Mouse (Mus musculus) forebrain, embryonic 10.5 days (tissue): Measurements from ENCODE around the gene Scamp1. TPM values are rescaled to one million over a fixed set of nuclear protein-coding genes. Genes with fewer than 3 reads are reported as not detected.
"Not testable (repeated sequence)": the region's sequence is repeated elsewhere in the genome, so short reads cannot be mapped to it uniquely, and the experiment has no call there.

Experiments
- DNase-seq: peaks from one replicate; pipeline ENCODE4 v3.0.0-alpha.2; 2017; ENCODE audit warnings: low spot score; ENCODE audit errors: extremely low spot score
- H3K27ac ChIP-seq: fragments of 300-500 bp; sonication (generic); 2 replicates; pipeline ENCODE4 v1.5.1; 2016; ENCODE audit warnings: mild to moderate bottlenecking
- H3K27me3 ChIP-seq: fragments of 300-500 bp; sonication (generic); 2 replicates; pipeline ENCODE4 v1.6.1; 2016; ENCODE audit warnings: mild to moderate bottlenecking; ENCODE audit not compliant: poor library complexity, severe bottlenecking
- H3K36me3 ChIP-seq: fragments of 300-500 bp; sonication (generic); replicated peaks from 2 replicates; pipeline ENCODE4 v1.6.1; 2016; ENCODE audit warnings: mild to moderate bottlenecking, moderate library complexity
- H3K4me1 ChIP-seq: fragments of 300-500 bp; sonication (generic); 2 replicates; pipeline ENCODE4 v1.6.1; 2016
- H3K4me3 ChIP-seq: fragments of 300-500 bp; sonication (generic); 2 replicates; pipeline ENCODE4 v1.5.1; 2016; ENCODE audit warnings: mild to moderate bottlenecking, moderate library complexity
- H3K9me3 ChIP-seq: fragments of 300-500 bp; sonication (generic); 2 replicates; pipeline ENCODE4 v1.6.1; 2016; ENCODE audit warnings: mild to moderate bottlenecking, moderate library complexity
- WGBS: fragments of 180-500 bp; shearing (Covaris S2); methylation state at CpG from one replicate; pipeline ENCODE4 v1.1.7; 2016; 5-methylcytosine and 5-hydroxymethylcytosine counted together
- polyA plus RNA-seq: library from polyadenylated mRNA; unstranded; fragments of >200 nt; fragmentation: Nextera tagmentation; extraction: Ambion mirVana; gene quantifications from 2 replicates; pipeline ENCODE4 v1.2.1, GENCODE M21; 2016

Scamp1 gene
- 27.1 and 27.3 TPM in 2 replicates for polyA plus RNA-seq

GRCm38 (mm10) chr13:94285281-94285871, at the start of gene Scamp1:
Gene Scamp1, minus strand, starts transcription at chr13:94285857.
- WGBS, result under 1% methylated on average over 62 of the region's 62 CpGs
- Histone ChIP-seq H3K4me3 (peak within 1 kb of the TSS; percentile 91), H3K27me3 (peaks cover 9% of the 10 kb centered on the region), H3K4me1 (peaks cover 25% of the 10 kb centered on the region), H3K9me3 (no peaks in the 10 kb centered on the region), H3K36me3 (no peaks in the 10 kb centered on the region), H3K27ac (peak within 1 kb of the TSS; percentile 90)
- peak; percentile 90 for DNase-seq

DNA sequence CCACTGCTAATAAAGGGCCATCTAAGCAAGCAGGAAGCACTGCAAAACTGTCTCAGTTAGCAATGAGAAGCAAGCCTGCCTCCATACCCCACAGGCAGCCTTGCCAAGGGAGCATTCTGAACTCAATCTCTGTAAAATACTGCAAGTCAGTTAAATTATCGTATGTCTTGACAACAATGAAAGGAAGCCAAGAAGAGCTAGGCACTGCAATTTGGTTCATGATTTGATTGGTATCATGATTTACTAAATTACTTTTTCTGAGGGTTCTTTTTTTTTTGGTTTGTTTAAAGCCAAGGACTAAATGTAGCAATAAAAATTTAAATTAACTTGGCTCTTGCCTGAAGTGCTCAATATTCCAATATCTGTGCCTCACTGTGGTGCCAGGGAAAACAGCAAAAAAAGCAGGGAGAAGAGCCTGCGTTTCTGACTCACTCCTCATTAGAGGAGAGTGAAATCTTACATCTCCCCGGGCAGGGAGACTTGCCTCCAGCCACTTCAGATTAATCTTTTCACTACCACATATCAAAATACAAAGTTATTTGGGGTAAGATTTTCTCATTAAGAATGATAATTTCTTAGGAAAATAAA, 44.8 kb upstream of the Scamp1 start:
- Histone ChIP-seq H3K4me3 (no peak overlapping the region), H3K27me3 (no peaks in the 10 kb centered on the region), H3K9me3 (no peaks in the 10 kb centered on the region), H3K4me1 (peaks cover 8% of the 10 kb centered on the region; the same call in 1 of the 2 replicates), H3K36me3 (no peaks in the 10 kb centered on the region), H3K27ac (no peak overlapping the region)
- no peak for DNase-seq
- WGBS, result 83% methylated on average over 3 of the region's 3 CpGs

GRCm38 (mm10) chr13:94329005-94329404, 43.3 kb upstream of the Scamp1 start:
- not testable (repeated sequence) for DNase-seq, H3K4me1 ChIP-seq
- 98% methylated on average over 6 of the region's 6 CpGs for WGBS

GRCm38 (mm10) chr13:94328063-94328462, 42.4 kb upstream of the Scamp1 start:
- H3K36me3 ChIP-seq, result no peaks in the 10 kb centered on the region
- H3K27me3 ChIP-seq, result no peaks in the 10 kb centered on the region
- H3K27ac ChIP-seq, result peak overlapping the region; percentile 13; the same call in 1 of the 2 replicates
- H3K4me3 ChIP-seq, result no peak overlapping the region
- peaks cover 8% of the 10 kb centered on the region; the same call in 1 of the 2 replicates for H3K4me1 ChIP-seq
- DNase-seq, result no peak
- WGBS, result 66% methylated on average over 3 of the region's 3 CpGs
- peaks cover 12% of the 10 kb centered on the region for H3K9me3 ChIP-seq

More at GRCm38 (mm10) chr13:94329005-94329404, 43.3 kb upstream of the Scamp1 start:
- not testable (repeated sequence) for H3K36me3 ChIP-seq, H3K27ac ChIP-seq, H3K4me3 ChIP-seq, H3K27me3 ChIP-seq, H3K9me3 ChIP-seq

GRCm38 (mm10) chr13:94322475-94322874, 36.8 kb upstream of the Scamp1 start:
- no peak overlapping the region for H3K4me3 ChIP-seq
- no peak for DNase-seq
- peaks cover 16% of the 10 kb centered on the region for H3K9me3 ChIP-seq
- H3K36me3 ChIP-seq, result no peaks in the 10 kb centered on the region
- peaks cover 18% of the 10 kb centered on the region for H3K4me1 ChIP-seq
- no peak overlapping the region for H3K27ac ChIP-seq
- 92% methylated on average over 4 of the region's 4 CpGs for WGBS
- H3K27me3 ChIP-seq, result peaks cover 3% of the 10 kb centered on the region; the same call in 1 of the 2 replicates

- H3K27ac ChIP-seq, result no peak overlapping the region
- H3K9me3 ChIP-seq, result peaks cover 16% of the 10 kb centered on the region
- 73% methylated on average over 1 of the region's 1 CpGs for WGBS
- peaks cover 30% of the 10 kb centered on the region for H3K4me1 ChIP-seq
- peaks cover 3% of the 10 kb centered on the region; the same call in 1 of the 2 replicates for H3K27me3 ChIP-seq
- no peaks in the 10 kb centered on the region for H3K36me3 ChIP-seq
- no peak overlapping the region for H3K4me3 ChIP-seq
- DNase-seq, result no peak
Measured at GRCm38 (mm10) chr13:94321094-94321792, 35.6 kb upstream of the Scamp1 start.

- H3K4me1 ChIP-seq, result peaks cover 32% of the 10 kb centered on the region
- WGBS, result 61% methylated on average over 10 of the region's 10 CpGs
Measured at GRCm38 (mm10) chr13:94316975-94317511, 31.4 kb upstream of the Scamp1 start.

DNA sequence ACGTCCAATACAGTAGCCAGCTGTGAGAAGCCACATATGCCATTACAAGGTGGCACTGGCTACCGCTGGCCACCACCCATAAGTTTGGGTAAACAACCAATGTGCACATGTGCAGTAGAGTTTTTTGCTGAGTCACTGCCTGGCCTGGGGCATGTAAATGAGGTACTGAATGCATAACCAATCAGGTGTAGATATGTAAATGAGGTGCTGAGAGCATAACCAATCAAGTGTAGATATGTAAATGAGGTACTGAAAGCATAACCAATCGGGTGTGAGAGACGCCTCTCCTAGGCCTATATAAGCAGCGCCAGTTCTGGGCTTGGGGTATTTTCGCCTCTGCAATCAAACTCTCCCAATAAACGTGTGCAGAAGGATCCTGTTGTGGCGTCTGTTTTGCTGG, 27.2 kb upstream of the Scamp1 start:
- 95% methylated on average over 8 of the region's 8 CpGs for WGBS

More at GRCm38 (mm10) chr13:94316975-94317511, 31.4 kb upstream of the Scamp1 start:
- DNase-seq, result no peak
- Histone ChIP-seq H3K4me3 (no peak overlapping the region), H3K27me3 (no peaks in the 10 kb centered on the region; the same call in 1 of the 2 replicates), H3K36me3 (no peaks in the 10 kb centered on the region), H3K27ac (no peak overlapping the region), H3K9me3 (peaks cover 7% of the 10 kb centered on the region; the same call in 1 of the 2 replicates)

DNA sequence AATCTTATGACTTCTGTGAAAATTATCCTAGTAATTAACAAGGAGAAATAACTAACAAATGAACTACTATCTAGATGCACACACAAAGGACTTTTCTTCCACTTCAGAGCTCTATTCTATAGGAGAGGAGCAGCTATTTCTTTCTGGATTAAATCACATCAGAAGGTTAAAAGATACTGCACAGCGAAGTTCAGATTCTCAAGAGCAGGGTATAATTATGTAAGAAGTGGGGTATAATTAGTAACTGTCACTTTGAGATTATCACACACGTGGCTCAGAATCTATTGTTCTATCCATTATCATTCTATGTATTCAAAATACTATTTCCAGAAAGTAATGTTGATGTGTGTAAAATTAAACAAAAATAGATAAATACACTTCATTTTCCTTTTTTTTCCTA, 22.6 kb upstream of the Scamp1 start:
- no peak overlapping the region for H3K27ac ChIP-seq
- H3K4me1 ChIP-seq, result peaks cover 13% of the 10 kb centered on the region
- no peak for DNase-seq
- no peaks in the 10 kb centered on the region for H3K36me3 ChIP-seq
- H3K9me3 ChIP-seq, result peaks cover 3% of the 10 kb centered on the region; the same call in 1 of the 2 replicates
- H3K27me3 ChIP-seq, result no peaks in the 10 kb centered on the region
- H3K4me3 ChIP-seq, result no peak overlapping the region
- 74% methylated on average over 2 of the region's 2 CpGs for WGBS

More for the DNA sequence above, 27.2 kb upstream of the Scamp1 start:
- H3K27me3 ChIP-seq, H3K27ac ChIP-seq, H3K4me3 ChIP-seq, H3K36me3 ChIP-seq, H3K9me3 ChIP-seq, DNase-seq: not testable (repeated sequence)
- H3K4me1 ChIP-seq, result peaks cover 18% of the 10 kb centered on the region

GRCm38 (mm10) chr13:94307531-94307930, 21.9 kb upstream of the Scamp1 start:
- no peak for DNase-seq
- peaks cover 13% of the 10 kb centered on the region for H3K4me1 ChIP-seq
- 87% methylated on average over 7 of the region's 7 CpGs for WGBS
- H3K36me3 ChIP-seq, result no peaks in the 10 kb centered on the region
- no peak overlapping the region for H3K27ac ChIP-seq
- no peaks in the 10 kb centered on the region for H3K9me3 ChIP-seq
- H3K27me3 ChIP-seq, result no peaks in the 10 kb centered on the region
- H3K4me3 ChIP-seq, result no peak overlapping the region

- no peak for DNase-seq
- Histone ChIP-seq H3K27ac (peak overlapping the region; percentile 27; the same call in 1 of the 2 replicates), H3K27me3 (no peaks in the 10 kb centered on the region), H3K9me3 (no peaks in the 10 kb centered on the region), H3K36me3 (no peaks in the 10 kb centered on the region), H3K4me3 (peak overlapping the region; percentile 34), H3K4me1 (peaks cover 13% of the 10 kb centered on the region)
- WGBS, result 31% methylated on average over 5 of the region's 5 CpGs
Measured at GRCm38 (mm10) chr13:94306968-94307289, 21.3 kb upstream of the Scamp1 start.

DNA sequence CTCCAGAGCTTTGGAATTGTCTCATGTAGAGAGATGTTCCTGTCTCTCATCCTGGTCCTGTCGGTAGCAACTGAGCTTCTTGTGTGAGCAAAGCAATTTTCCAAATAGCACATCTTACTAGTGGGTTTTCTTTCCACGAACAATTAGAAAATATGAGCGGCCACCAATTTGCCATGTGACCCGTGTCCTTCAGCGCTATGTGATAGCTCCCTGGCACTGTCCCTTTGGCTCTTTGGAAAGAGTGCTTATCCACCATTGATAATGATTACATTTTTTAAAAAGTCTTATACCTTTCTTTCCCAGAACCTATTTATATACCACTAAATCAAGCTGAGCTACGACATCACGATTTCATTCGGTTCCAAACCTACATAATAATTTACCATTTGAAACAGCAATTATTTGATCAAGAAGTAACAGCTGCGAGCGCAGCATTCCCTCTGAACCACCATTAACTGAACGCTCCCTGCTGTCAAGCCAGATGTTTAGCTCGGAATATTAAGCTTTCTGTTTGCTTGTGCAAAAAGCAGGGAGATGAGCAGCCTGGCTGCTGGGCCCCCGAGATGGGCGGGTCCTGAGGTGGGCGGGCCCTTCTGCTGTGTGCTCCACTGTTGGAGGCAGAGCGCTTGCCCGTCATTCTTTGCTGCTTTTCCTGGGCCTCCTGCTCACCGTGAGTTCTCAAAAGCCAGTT, 20.8 kb upstream of the Scamp1 start:
- 51% methylated on average over 18 of the region's 18 CpGs for WGBS
- H3K27me3 ChIP-seq, result no peaks in the 10 kb centered on the region
- peak overlapping the region; percentile 34 for H3K4me3 ChIP-seq
- peaks cover 13% of the 10 kb centered on the region for H3K4me1 ChIP-seq
- no peaks in the 10 kb centered on the region for H3K36me3 ChIP-seq
- peak overlapping the region; percentile 27; the same call in 1 of the 2 replicates for H3K27ac ChIP-seq
- H3K9me3 ChIP-seq, result no peaks in the 10 kb centered on the region
- peak; percentile 48 for DNase-seq
